Mouse (Mus musculus): ENCODE data around the gene Vps33a. TPM values are rescaled to one million over a fixed set of nuclear protein-coding genes. Genes with fewer than 3 reads are reported as not detected.

Gene Vps33a
- 10 to 100 TPM; 41.2 to 49.1 TPM for total RNA-seq (2023)

DNA sequence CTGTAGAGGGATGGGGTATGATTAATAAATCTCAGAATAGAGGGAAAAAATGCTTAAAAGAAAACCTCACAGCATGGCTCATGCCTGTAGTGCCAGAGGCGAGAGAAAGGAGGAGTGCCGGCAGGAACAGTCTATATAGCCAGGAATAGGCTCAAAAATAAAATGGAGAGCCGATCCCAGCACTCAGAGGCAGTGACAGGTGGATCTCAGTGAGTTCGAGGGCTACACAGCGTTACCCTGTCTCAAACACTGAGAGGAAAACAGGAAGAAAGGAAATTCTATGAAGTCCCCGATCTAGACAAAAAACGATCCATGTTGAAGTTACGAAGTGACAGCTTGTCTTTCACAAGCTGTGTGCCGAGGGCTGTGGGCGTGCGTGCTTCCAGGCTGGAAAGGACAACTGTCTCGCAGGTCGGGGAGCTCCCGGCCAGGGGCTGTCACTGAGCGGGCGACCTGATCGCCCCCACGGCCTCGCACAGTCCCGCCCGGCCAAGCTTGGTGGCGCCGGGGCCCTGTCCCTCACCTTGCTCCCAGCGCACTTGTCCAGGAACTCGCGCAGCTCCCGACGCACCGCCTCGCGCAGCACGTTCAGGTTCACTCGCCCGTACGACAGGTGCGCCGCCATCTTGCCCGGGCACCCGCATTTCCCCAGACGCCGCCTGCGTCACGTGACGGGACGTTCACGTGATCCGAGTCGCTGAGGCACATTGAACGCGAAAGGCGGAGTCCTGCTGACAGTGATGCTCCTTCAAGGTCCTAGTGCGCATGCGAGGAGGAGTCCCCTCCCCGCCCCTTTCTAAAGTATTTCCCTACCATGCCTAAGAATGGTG is at the start of gene Vps33a:
Gene Vps33a (minus strand): TSS at position 682 of the 830 bp plus-strand sequence.

DNA sequence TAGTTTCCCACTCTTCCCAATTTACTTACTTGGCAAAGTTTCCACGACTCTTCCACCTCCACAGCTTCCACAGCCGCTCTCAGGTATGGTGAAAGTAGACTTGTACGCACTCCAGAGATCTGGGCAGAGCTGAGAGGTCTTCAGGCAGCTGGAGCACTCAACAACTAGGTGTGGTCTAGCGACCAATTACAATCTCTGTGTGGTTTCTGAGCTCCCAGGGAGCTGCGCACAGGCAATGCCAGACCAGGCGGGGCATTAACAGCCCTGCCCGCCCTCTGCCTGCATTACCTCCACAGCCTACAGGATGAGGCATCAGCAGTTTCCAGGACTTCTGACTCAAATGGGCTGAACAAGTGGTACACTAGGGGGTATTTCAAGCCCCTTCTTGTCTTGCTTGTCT is 47.6 kb downstream of the Vps33a start, which contains the start of gene Gm49027:
Gene Gm49027 (minus strand): TSS at position 208 of the 400 bp plus-strand sequence.

DNA sequence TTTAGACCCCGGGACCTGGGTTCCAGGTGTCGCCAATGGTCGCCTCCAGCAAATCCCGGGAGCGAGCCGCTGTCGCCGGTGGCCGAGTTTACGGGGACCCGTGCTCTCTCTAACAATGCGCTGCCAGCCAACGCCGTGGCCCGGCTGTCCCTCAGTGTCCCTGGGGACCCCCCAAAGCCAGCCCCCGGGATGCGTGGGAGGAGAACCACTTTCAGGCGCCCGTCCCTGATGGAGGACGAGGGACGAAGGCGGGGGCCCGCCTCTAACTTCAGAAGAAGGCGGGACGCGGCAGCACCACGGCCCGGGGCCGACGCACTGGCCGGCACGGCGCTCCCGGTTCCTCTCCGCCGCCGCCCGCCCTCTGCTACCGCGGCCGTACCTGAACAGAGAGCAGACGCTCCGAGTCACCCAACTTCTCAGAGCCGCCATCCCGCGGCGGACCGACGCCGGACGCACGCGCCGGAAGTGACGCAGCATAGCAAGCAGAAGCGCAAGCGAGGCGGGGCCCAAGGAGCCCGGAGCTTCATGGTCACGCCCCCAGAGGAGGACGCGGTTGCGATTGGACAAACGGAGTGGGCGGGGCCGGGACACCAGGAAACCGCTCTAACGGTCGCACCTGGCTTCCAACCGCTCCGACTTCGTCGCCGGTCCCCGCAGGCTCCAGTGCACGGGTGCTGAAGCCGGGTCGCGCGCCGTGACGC is 49.0 kb downstream of the Vps33a start, which contains the start of gene Diablo:
Gene Diablo (minus strand): TSS at position 485 of the 701 bp plus-strand sequence.

DNA sequence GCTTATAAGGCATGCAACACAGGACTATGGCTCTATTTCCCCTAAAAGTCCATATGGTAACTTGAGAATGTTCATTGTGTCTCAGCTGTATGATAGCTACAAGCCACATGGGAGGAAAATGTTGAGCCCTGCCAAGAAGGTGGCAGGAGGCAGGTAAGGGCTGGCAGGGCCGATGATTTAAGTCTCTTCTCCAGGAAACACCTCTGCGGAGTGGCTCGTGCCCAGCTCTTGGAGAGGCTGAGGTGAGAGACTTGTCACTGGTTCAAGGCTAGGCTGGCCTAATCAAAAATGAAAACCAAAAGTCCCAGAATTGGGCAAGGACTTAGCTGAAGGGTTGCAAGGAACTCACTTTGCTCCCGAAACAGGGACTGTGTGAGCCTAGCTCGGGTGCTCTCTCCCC is 62.7 kb downstream of the Vps33a start, which contains the start of gene B3gnt4:
Gene B3gnt4 (plus strand): TSS at position 301 of the 400 bp plus-strand sequence.

DNA sequence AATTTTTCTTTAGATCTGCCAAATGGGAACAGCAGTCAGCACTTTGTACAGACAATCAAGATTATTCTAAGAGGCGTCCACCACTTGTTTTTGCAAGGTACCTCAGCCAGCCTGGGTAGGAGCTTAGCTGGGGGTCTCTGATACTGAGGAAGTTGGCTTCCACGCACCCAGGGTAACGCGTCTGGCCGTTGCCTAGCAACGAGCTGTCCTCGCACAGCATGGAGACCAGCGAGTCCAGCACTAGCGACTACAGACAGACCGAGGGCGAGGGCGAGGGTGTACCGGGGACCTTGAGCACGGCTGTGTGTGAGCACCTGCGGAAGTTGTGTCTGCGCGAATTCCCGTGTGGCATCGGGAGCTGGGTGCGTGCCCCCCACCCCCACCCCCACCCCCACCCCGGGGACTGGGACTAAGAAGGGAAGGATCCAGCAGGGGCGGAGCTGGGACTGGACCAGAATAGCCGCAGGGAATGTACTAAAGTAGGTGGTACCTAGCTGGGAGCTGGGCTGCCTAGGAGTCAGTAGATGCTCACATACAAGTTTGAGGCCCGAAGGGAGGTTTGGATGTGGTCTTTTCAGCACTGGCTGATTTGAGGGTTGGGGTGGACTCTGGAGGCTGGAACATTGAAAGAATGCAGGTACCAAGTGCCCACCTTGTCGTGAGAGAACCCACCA is 83.6 kb downstream of the Vps33a start, which contains the start of the genes Lrrc43 and Il31:
Gene Lrrc43 (plus strand): TSS at position 194 of the 674 bp plus-strand sequence.
Gene Il31 (minus strand): TSS at position 378 of the 674 bp plus-strand sequence.

Other genes with a start within 250 kb of the Vps33a start
- gene Bcl7a, start 229.2 kb downstream of the Vps33a start, total RNA-seq (2023): under 1 TPM; 0.66 to 0.79 TPM
- 10 to 100 TPM; 69.9 to 72.1 TPM for gene Mlxip, start 178.2 kb downstream of the Vps33a start, total RNA-seq (2023)
- not detected for gene Lrrc43, start 83.7 kb downstream of the Vps33a start, total RNA-seq (2023)
- gene Il31, start 83.5 kb downstream of the Vps33a start, total RNA-seq (2023): not detected
- not detected for gene B3gnt4, start 62.6 kb downstream of the Vps33a start, total RNA-seq (2023)
- gene Diablo, start 48.9 kb downstream of the Vps33a start, total RNA-seq (2023): 10 to 100 TPM; 29.7 to 34.7 TPM
- 1 to 10 TPM; 1.9 to 3.2 TPM for gene Gm49027, start 47.5 kb downstream of the Vps33a start, total RNA-seq (2023)
- gene Clip1, start 111.6 kb upstream of the Vps33a start, total RNA-seq (2023): 10 to 100 TPM; 94.8 to 97.0 TPM
- gene Zcchc8, start 148.1 kb upstream of the Vps33a start, total RNA-seq (2023): 100 to 1,000 TPM in 1 of 2 experiments, 10 to 100 TPM in 1; 96.4 to 103 TPM
- gene Rsrc2, start 176.4 kb upstream of the Vps33a start, total RNA-seq (2023): 100 to 1,000 TPM; 165 to 192 TPM
- 1 to 10 TPM; 1.1 to 2.3 TPM for gene Kntc1, start 176.7 kb upstream of the Vps33a start, total RNA-seq (2023)

Data from monocyte, adult 59 days (primary cell).